Comparison of ENCODE assay signal across 11 mouse cellular contexts in the genomic region with DNA sequence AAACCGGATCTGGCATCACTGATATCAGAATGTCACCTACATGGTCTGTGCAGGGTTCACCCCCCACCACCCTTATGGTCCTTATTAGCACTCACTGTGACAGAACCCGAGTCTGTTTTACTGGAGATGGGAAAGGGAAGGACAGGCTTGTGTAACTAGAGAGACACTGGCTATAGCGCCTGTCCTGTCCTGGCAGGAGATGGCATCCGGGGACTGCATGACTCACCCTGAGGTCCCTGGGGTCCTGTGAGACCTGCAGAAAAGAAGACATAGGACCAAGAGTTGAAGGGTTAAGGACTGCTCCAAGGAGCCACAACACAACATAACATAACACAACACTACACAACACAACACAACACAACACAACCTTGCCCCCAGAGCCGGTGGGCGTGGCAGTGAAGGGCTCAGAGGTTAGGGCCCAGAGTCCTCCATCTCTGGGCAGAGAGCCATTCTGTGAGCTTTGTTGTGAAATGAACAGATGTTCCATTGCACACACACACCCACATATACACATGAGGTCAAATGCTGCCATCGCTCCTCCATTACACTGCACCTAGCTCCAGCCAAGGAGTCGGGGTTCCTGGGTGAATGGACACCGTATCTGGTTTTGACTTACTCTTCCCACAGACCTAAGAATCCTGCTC. TPM values are rescaled to one million over a fixed set of nuclear protein-coding genes. Genes with fewer than 3 reads are reported as not detected.
DNase-seq lines count a peak whose midpoint lies in the region; ATAC-seq and TF ChIP-seq lines count a peak whose summit lies in the region.
"Had no signal": no experiment of that assay in that cellular context is flagged by ENCODE, and none has a peak within 500 bp of the region (broad histone marks: within the 10 kb centered on the region; RNA-seq: fewer than 3 reads in every experiment).

No protein-coding gene starts in this region.

- DNase-seq in heart, postnatal 0 days (ENCODE audit: low spot score), result no peak
- DNase-seq in heart, adult 8-10 months (ENCODE audit: low spot score), result no peak
- peak; percentile 59 for DNase-seq in 3T3-L1 (ENCODE audit: low read depth, low spot score)
- DNase-seq in embryonic facial prominence, embryonic 10.5 days (ENCODE audit: low spot score), result no peak
- peak; percentile 17 for DNase-seq in lung, postnatal 25 days (ENCODE audit: low spot score)
- DNase-seq in thymus, postnatal 14 days, result no peak
- DNase-seq: cerebellum, adult 11 months; kidney, adult 11 months; midbrain, embryonic 14.5 days had no signal

- no peaks in the 10 kb centered on the region for H3K9me3 ChIP-seq in heart, postnatal 0 days (replicated peaks; ENCODE audit: control insufficient read depth, low read length)
- H3K9me3 ChIP-seq in embryonic facial prominence, embryonic 10.5 days, result no peaks in the 10 kb centered on the region
- H3K9me3 ChIP-seq: liver, embryonic 15.5 days had no signal

- no peaks in the 10 kb centered on the region for H3K27me3 ChIP-seq in heart, postnatal 0 days (ENCODE audit: control insufficient read depth, insufficient read depth, low read length)
- H3K27me3 ChIP-seq in embryonic facial prominence, embryonic 10.5 days (replicated peaks; ENCODE audit: low read depth, poor library complexity, severe bottlenecking), result no peaks in the 10 kb centered on the region
- H3K27me3 ChIP-seq: liver, embryonic 15.5 days had no signal

- H3K9ac ChIP-seq in heart, postnatal 0 days (replicated peaks; ENCODE audit: low read depth, low read length), result no peak overlapping the region
- H3K9ac ChIP-seq: liver, embryonic 15.5 days had no signal

- H3K4me3 ChIP-seq in heart, postnatal 0 days (ENCODE audit: low read depth, low read length), result no peak overlapping the region
- H3K4me3 ChIP-seq in embryonic facial prominence, embryonic 10.5 days, result no peak overlapping the region
- H3K4me3 ChIP-seq: liver, embryonic 15.5 days had no signal

- H3K36me3 ChIP-seq in heart, postnatal 0 days (replicated peaks; ENCODE audit: control insufficient read depth, insufficient read depth, low read length), result no peaks in the 10 kb centered on the region
- H3K36me3 ChIP-seq in embryonic facial prominence, embryonic 10.5 days (replicated peaks), result no peaks in the 10 kb centered on the region
- H3K36me3 ChIP-seq: liver, embryonic 15.5 days had no signal

- H3K4me1 ChIP-seq in heart, postnatal 0 days (ENCODE audit: control insufficient read depth, insufficient read depth), result peaks cover 7% of the 10 kb centered on the region; the same call in 1 of the 2 replicates
- H3K4me1 ChIP-seq in embryonic facial prominence, embryonic 10.5 days, result peaks cover 21% of the 10 kb centered on the region
- H3K4me1 ChIP-seq: liver, embryonic 15.5 days had no signal

- WGBS in heart, postnatal 0 days, result 85% methylated on average over 9 of the region's 9 CpGs
- WGBS in embryonic facial prominence, embryonic 10.5 days, result 88% methylated on average over 9 of the region's 9 CpGs

- TF ChIP-seq EP300 in heart, postnatal 0 days (IDR thresholded peaks at IDR 0.05; ENCODE audit: low read depth), result no peak

- H3K27ac ChIP-seq in heart, postnatal 0 days (ENCODE audit: low read depth), result 0 out of 2 replicates have a peak overlapping the region, but pooled peaks have one; percentile 72
- peak overlapping the region; percentile 78 for H3K27ac ChIP-seq in embryonic facial prominence, embryonic 10.5 days (replicated peaks)
- H3K27ac ChIP-seq: liver, embryonic 15.5 days had no signal

- no peak for ATAC-seq in heart, postnatal 0 days (ENCODE audit: insufficient read depth, low read depth)
- no peak for ATAC-seq in activated CD4-positive, CD25-positive, alpha-beta regulatory T cell, adult 4 months

- TF ChIP-seq CTCF in heart, postnatal 0 days (IDR thresholded peaks at IDR 0.05; ENCODE audit: low read depth), result no peak

- no peak overlapping the region for H3K4me2 ChIP-seq in heart, postnatal 0 days (ENCODE audit: low read depth, low read length)
- H3K4me2 ChIP-seq: liver, embryonic 15.5 days had no signal

RNA-seq across cellular contexts. Expression of gene Col17a1, which starts 32.0 kb away (rescaled TPM):
- total RNA-seq in heart, postnatal 0 days (2014; rRNA removed; ENCODE audit: low replicate concordance), result 2.0 TPM in 1 of 2 replicates, not detected in the other
- polyA plus RNA-seq in heart, postnatal 0 days (2015; fragmentation: Nextera tagmentation; extraction: Ambion mirVana), result 0.26 and 0.27 TPM in 2 replicates
- not detected for total RNA-seq in heart, adult 8-10 months (2022)
- polyA plus RNA-seq in embryonic facial prominence, embryonic 10.5 days (2016; fragmentation: Nextera tagmentation; extraction: Ambion mirVana), result 0.40 and 1.6 TPM in 2 replicates
- polyA plus RNA-seq in activated CD4-positive, CD25-positive, alpha-beta regulatory T cell, adult 4 months (2017; shearing (Covaris generic)), result not detected

Comparison
In these comparisons a context has a peak if more than half of its experiments do, and no peak if none do; other contexts are left out.
1. DNase-seq: peak in 3T3-L1 (single experiment) and lung, postnatal 25 days (single experiment); none in heart, postnatal 0 days (single experiment), heart, adult 8-10 months (single experiment), embryonic facial prominence, embryonic 10.5 days (single experiment) and thymus, postnatal 14 days (single experiment).